Mouse (Mus musculus): ENCODE results near the gene 2310034G01Rik. TPM values are rescaled to one million over a fixed set of nuclear protein-coding genes. Genes with fewer than 3 reads are reported as not detected.

Gene 2310034G01Rik
- total RNA-seq, 2 experiments from 2014 or later = 0.25 to 0.38 TPM

- DNase-seq = no peak
- intact Hi-C loops (cut with DNase I) = no loop called here
Measured at GRCm38 (mm10) chr19:46331326-46331725, 18.8 kb downstream of the 2310034G01Rik start.

GRCm38 (mm10) chr19:46330696-46331095 lies 19.4 kb downstream of the 2310034G01Rik start:
- intact Hi-C loops (cut with DNase I) = no loop called here
- no peak for DNase-seq

GRCm38 (mm10) chr19:46329951-46330350 lies 20.2 kb downstream of the 2310034G01Rik start:
- intact Hi-C loops (cut with DNase I) = no loop called here
- DNase-seq = peak; percentile 65 to 68

GRCm38 (mm10) chr19:46329031-46329641 lies 21.0 kb downstream of the 2310034G01Rik start:
- intact Hi-C loops (cut with DNase I) = no loop called here
- DNase-seq = no peak

- DNase-seq = peak; percentile 91 to 95
- intact Hi-C loops (cut with DNase I) = no loop called here
Measured at GRCm38 (mm10) chr19:46328081-46329030, 21.7 kb downstream of the 2310034G01Rik start, which contains the start of gene Fbxl15. Gene Fbxl15, plus strand, starts transcription at chr19:46328184.

GRCm38 (mm10) chr19:46327531-46328064 lies 22.5 kb downstream of the 2310034G01Rik start:
- no peak for DNase-seq
- intact Hi-C loops (cut with DNase I) = loop anchor here (2.0 kb wide), 1 partner anchor 17 kb away; no protein-coding TSS in a partner anchor

- DNase-seq = no peak
- intact Hi-C loops (cut with DNase I) = loop anchor here (2.0 kb wide), 1 partner anchor 16 kb away; no protein-coding TSS in a partner anchor
Measured at GRCm38 (mm10) chr19:46326756-46327305, 23.3 kb downstream of the 2310034G01Rik start, which contains the start of gene Psd. Gene Psd, minus strand, starts transcription at chr19:46327156.

- intact Hi-C loops (cut with DNase I) = loop anchor here (2.0 kb wide), 1 partner anchor 15 kb away; no protein-coding TSS in a partner anchor
- DNase-seq = no peak
Measured at GRCm38 (mm10) chr19:46326019-46326755, 23.9 kb downstream of the 2310034G01Rik start.

GRCm38 (mm10) chr19:46324918-46325317 lies 25.2 kb downstream of the 2310034G01Rik start:
- intact Hi-C loops (cut with DNase I) = no loop called here
- no peak for DNase-seq

GRCm38 (mm10) chr19:46324366-46324765 lies 25.7 kb downstream of the 2310034G01Rik start:
- no peak for DNase-seq
- intact Hi-C loops (cut with DNase I) = no loop called here

- DNase-seq = no peak
- intact Hi-C loops (cut with DNase I) = no loop called here
Measured at GRCm38 (mm10) chr19:46323716-46324115, 26.4 kb downstream of the 2310034G01Rik start.

- intact Hi-C loops (cut with DNase I) = no loop called here
- no peak for DNase-seq
Measured at GRCm38 (mm10) chr19:46322996-46323572, 27.0 kb downstream of the 2310034G01Rik start.

- no peak for DNase-seq
- intact Hi-C loops (cut with DNase I) = no loop called here
Measured at GRCm38 (mm10) chr19:46322144-46322995, 27.7 kb downstream of the 2310034G01Rik start.

- intact Hi-C loops (cut with DNase I) = no loop called here
Measured at GRCm38 (mm10) chr19:46321101-46321943, 28.8 kb downstream of the 2310034G01Rik start.

GRCm38 (mm10) chr19:46320076-46320785 lies 29.9 kb downstream of the 2310034G01Rik start:
- intact Hi-C loops (cut with DNase I) = no loop called here
- DNase-seq = peak in 1 of 2 experiments; percentile 8

More at GRCm38 (mm10) chr19:46321101-46321943, 28.8 kb downstream of the 2310034G01Rik start:
- peak in 1 of 2 experiments; percentile 6 for DNase-seq

- intact Hi-C loops (cut with DNase I) = no loop called here
- peak in 1 of 2 experiments; percentile 29 for DNase-seq
Measured at GRCm38 (mm10) chr19:46318586-46319378, 31.3 kb downstream of the 2310034G01Rik start.

All from gastrocnemius, postnatal 36 days (tissue).